Mouse (Mus musculus): ENCODE measurements around the gene Ralgps1.

The Ralgps1 gene

GRCm38 (mm10) chr2:33320568-33320967, 50.7 kb downstream of the Ralgps1 start:
- DNase-seq: no peak

- no peak for DNase-seq
Observed at GRCm38 (mm10) chr2:33319934-33320333, 51.4 kb downstream of the Ralgps1 start.

GRCm38 (mm10) chr2:33319455-33319854, 51.8 kb downstream of the Ralgps1 start:
- DNase-seq: no peak

GRCm38 (mm10) chr2:33318491-33318964, 52.8 kb downstream of the Ralgps1 start:
- DNase-seq: no peak

- peak; percentile 85 to 92 for DNase-seq
Observed at GRCm38 (mm10) chr2:33316516-33316915, 54.8 kb downstream of the Ralgps1 start.

DNA sequence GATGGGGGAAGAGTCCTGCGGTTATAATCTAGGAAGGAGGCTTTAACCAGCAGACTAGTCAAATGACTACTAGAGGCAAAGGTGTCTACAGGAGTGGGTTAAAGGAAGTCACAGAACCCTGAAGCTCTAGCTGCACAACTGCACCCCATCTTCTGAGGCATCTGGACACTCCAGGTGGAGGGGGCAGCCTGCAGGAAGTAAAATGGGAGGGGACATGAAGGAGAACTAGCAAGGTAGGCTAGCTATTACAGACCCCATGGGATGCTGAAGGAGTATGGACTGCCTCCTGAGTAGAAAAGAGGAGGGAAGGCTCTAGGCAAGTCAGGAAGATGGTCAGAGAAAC, 55.3 kb downstream of the Ralgps1 start:
- DNase-seq: no peak

GRCm38 (mm10) chr2:33315233-33316062, 55.8 kb downstream of the Ralgps1 start:
- peak; percentile 31 to 55 for DNase-seq

DNA sequence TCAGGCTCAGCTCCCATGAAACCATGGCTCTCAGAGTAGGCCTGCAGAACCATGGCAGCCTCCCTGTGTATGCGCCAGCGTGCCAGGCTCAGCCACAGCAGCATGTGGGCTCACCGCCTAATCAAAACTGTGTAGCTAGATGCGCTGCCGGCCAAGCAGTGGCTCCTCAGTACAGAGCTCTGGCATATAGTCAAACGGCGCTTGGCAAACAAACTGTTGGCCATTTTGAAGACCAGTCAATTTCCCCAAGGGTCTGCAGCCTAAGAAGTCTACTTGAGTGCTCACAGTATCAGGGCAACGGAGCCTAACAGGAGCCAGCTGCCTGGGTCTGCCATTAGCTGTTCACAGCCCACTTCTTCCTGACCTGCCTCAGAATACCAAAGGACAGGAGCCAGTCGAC, 61.9 kb downstream of the Ralgps1 start:
- no peak for DNase-seq

DNA sequence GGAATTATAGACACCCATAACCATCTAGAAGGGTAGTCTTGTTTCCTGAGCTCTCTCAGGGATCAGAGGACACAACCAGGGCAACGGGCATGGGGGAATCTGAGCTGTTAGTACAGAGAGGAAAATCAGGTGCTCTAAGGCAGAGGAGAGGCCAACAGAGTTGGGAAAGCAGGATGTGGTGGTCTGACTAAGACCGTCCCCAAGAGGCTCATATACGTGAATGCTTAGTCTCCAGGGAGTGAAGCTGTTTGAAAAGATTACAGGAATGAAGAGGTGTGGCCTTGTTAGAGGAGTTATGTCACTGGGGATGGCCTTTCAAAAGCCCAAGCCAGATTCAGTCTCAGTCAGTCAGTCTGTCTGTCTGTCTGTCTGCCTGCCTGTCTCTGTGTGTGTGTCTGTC, 64.7 kb downstream of the Ralgps1 start:
- DNase-seq: no peak

GRCm38 (mm10) chr2:33303416-33303947, 67.8 kb downstream of the Ralgps1 start:
- no peak for DNase-seq

- peak in 1 of 2 experiments; percentile 38 for DNase-seq
Observed at GRCm38 (mm10) chr2:33302828-33303227, 68.5 kb downstream of the Ralgps1 start.

DNA sequence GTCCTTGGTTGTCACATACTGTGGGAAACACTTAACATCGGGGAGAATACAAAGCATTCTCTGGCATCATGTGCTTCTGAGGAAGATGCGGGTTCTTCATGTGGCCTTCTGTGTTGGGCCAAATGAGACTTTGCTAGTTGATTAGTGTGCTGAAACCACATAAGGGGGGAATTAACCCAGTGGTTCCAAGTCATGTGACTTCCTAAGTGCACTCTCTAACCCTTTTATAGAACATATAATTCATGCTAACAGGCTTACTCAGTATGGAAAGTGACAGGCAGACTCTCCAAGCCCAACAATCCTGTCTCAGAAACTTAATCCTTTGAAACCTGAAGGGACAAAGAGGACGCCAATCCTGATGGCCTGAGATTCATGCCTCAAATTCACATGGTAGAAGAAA, 68.9 kb downstream of the Ralgps1 start:
- DNase-seq: no peak

DNA sequence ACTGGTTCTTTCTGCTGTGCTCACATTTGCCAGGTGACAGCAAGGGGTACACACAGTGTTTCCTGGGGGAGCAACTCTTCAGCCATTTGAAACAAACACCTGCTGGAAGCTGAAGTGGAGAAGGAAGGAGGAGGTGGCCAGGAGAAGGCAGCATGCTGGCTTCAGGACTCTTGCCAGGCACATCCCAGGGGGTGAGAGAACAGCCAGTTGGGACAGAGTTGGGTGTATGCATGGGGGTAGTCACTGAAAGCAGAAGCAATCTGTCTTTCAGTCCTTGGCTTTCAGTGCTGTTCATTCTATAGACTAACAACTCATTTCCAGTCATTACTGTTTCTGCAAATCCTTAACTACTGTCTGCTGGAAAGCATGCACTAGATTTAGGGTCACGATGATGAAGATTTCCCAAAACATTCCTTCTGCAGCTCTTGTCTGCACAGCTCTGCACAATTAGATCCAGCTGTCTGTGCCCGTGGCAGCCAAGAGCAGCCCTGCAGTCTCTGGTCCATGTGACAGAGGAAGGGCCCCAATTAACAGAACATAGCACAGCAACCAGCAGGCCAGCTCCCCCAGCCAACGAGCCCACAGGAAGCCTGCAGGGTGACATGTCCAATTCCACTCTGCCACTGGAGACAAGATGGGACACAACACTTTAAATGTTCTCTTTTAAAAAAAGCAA, 70.8 kb downstream of the Ralgps1 start:
- peak; percentile 38 to 43 for DNase-seq

GRCm38 (mm10) chr2:33298928-33299327, 72.4 kb downstream of the Ralgps1 start:
- DNase-seq: peak in 1 of 2 experiments; percentile 25

GRCm38 (mm10) chr2:33295115-33295514, 76.2 kb downstream of the Ralgps1 start:
- no peak for DNase-seq

DNA sequence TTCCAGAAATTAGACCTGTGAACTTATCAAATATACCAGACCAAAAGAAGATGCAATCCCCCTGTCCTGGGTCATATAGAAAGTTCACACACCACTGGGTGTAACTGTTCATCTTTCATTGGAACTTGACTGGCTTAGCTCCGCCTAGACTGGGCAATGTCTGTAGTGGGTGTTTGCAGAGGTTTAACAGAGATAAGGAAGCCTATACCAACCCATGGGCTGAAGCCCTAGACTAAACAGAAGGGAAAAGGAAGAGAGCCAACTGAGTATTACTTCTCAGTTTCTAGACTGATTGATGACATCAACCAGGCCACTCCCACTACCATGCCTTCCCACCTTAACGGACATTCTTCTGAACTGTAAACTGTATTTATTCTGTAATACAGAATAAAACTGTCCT, 79.2 kb downstream of the Ralgps1 start:
- no peak for DNase-seq

DNA sequence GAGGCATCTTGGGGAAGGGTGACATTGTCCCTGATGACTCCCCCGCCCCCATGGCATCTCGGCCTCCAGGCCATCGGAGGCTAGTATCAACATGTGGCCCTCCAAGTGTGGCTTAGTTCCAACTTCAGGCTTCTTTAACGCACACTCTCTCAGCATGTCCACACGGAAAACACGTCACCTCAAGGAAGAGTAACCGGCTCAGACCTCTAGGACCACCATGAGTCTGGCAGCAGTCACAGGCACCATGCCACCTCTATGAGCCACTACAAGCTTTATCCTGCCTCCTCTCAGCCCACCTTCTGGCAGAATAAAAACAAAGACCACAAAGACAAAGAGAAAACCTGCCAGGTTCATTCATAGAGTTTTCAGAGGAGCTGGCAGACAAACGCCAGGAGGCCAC, 80.8 kb downstream of the Ralgps1 start:
- no peak for DNase-seq

- no peak for DNase-seq
Observed at GRCm38 (mm10) chr2:33288837-33289236, 82.4 kb downstream of the Ralgps1 start.

GRCm38 (mm10) chr2:33283674-33284073, 87.6 kb downstream of the Ralgps1 start:
- no peak for DNase-seq

- DNase-seq: peak; percentile 65 to 75
Observed at GRCm38 (mm10) chr2:33282877-33283276, 88.4 kb downstream of the Ralgps1 start.

DNA sequence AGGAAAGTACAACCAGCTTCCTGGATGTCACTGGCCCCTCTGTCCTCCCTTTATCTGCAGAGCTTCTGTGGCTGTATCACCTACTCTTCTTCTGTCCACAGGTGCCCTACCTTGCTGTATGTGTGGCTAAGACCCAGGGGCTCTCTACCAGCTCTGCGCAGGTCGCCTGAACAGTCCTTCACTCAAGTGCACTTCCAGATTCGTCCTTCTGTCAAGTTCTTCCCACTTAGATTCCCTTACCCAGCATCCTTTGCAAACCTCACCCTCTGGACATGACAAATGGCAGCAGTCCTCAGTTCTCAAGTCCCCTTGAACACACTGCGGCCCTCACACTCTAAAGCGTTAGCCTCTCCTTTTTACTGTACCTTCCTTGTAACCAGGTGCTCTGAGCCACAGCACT, 89.5 kb downstream of the Ralgps1 start:
- no peak for DNase-seq

DNA sequence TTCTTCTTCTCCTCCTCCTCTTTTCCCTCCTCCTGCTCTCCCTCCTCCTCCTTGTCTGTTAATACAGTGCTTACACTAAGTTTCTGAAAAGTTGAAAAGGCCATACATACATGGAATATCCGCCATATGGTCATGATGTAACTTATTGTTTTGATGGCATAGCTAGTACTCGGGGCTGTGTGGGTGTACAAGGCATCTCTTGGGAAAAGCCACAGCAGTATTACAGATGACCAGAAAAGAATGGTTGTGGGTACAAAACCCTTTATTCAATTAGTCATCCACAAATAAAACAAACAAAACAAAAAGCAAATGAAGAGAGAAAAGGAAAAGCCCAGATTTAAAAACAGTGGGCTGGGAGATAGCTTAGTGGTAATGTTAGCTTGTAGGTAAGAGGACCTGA, 90.8 kb downstream of the Ralgps1 start:
- DNase-seq: no peak

GRCm38 (mm10) chr2:33279758-33280157, 91.5 kb downstream of the Ralgps1 start:
- DNase-seq: no peak
